Mouse (Mus musculus) myocyte (in vitro differentiated cells): ENCODE results near the gene Rxra.

ENCODE experiments used
- CEBPB ChIP-seq: IDR thresholded peaks from 2 replicates; pipeline ENCODE4 v1.6.1; 2011; ENCODE audit warnings: mild to moderate bottlenecking, moderate library complexity; ENCODE audit not compliant: poor library complexity, insufficient read depth, severe bottlenecking
- E2F4 ChIP-seq: IDR thresholded peaks from one replicate; pipeline ENCODE4 v1.6.1; 2011; ENCODE audit warnings: mild to moderate bottlenecking, control low read depth, moderate library complexity; ENCODE audit not compliant: insufficient read depth
- MAX ChIP-seq: IDR thresholded peaks from one replicate; pipeline ENCODE4 v1.6.1; 2011; ENCODE audit warnings: low read depth, mild to moderate bottlenecking, control low read depth
- MYOD1 ChIP-seq, 3 experiments: IDR thresholded peaks; one replicate each; pipeline ENCODE4 v1.6.1; 2011; ENCODE audit warnings: control low read depth in 2 of 3, low read depth in 2 of 3, mild to moderate bottlenecking in 2 of 3, moderate library complexity in 1 of 3; ENCODE audit not compliant: insufficient read length in 2 of 3, control insufficient read depth in 1 of 3
- MYOG ChIP-seq, 3 experiments: IDR thresholded peaks; one replicate each; pipeline ENCODE4 v1.6.1; 2011; ENCODE audit warnings: control low read depth in 2 of 3, low read depth in 2 of 3, mild to moderate bottlenecking in 2 of 3; ENCODE audit not compliant: insufficient read length in 2 of 3, control insufficient read depth in 1 of 3, insufficient read depth in 1 of 3
- POLR2A ChIP-seq: IDR thresholded peaks from one replicate; pipeline ENCODE4 v1.6.1; 2011; ENCODE audit warnings: low read depth, mild to moderate bottlenecking, control low read depth, moderate library complexity; ENCODE audit not compliant: insufficient read length
- POLR2AphosphoS2 ChIP-seq: IDR thresholded peaks from one replicate; pipeline ENCODE4 v1.6.1; 2011; ENCODE audit warnings: low read depth, control low read depth; ENCODE audit not compliant: insufficient read length
- REST ChIP-seq: IDR thresholded peaks from one replicate; pipeline ENCODE4 v1.6.1; 2011; ENCODE audit warnings: mild to moderate bottlenecking, control low read depth, moderate library complexity; ENCODE audit not compliant: insufficient read depth, insufficient read length
- TCF12 ChIP-seq: IDR thresholded peaks from one replicate; pipeline ENCODE4 v1.6.1; 2011; ENCODE audit warnings: mild to moderate bottlenecking, control low read depth; ENCODE audit not compliant: poor library complexity, insufficient read depth, severe bottlenecking
- USF1 ChIP-seq: IDR thresholded peaks from one replicate; pipeline ENCODE4 v1.6.1; 2011; ENCODE audit warnings: low read depth, mild to moderate bottlenecking, control low read depth, moderate library complexity

GRCm38 (mm10) chr2:27743863-27744611, 67.8 kb downstream of the Rxra start:
- TF ChIP-seq USF1 (no peak), MAX (no peak), E2F4 (no peak), POLR2AphosphoS2 (no peak), POLR2A (no peak), REST (no peak), TCF12 (no peak), MYOD1 (IDR thresholded peaks at IDR 0.05; ENCODE audit: control insufficient read depth in 1 of 3, insufficient read length in 2 of 3, low read depth in 2 of 3) (no peak), CEBPB (no peak), MYOG (IDR thresholded peaks at IDR 0.05; ENCODE audit: control insufficient read depth in 1 of 3, insufficient read depth in 1 of 3, insufficient read length in 2 of 3, low read depth in 2 of 3) (no peak)
